Mouse (Mus musculus) liver, adult 2 months (tissue): ENCODE data around the gene Pom121l2.

Experiments
- CTCF ChIP-seq: fragments of 200-500 bp; IDR thresholded peaks from 2 replicates; pipeline ENCODE4 v1.5.1; 2011; ENCODE audit warnings: low read depth, low read length, control low read depth
- POLR2A ChIP-seq: fragments of 200-500 bp; IDR thresholded peaks from 2 replicates; pipeline ENCODE4 v1.6.1; 2011; ENCODE audit warnings: low read length, control low read depth; ENCODE audit not compliant: insufficient read depth; ENCODE audit errors: extremely low read depth

DNA sequence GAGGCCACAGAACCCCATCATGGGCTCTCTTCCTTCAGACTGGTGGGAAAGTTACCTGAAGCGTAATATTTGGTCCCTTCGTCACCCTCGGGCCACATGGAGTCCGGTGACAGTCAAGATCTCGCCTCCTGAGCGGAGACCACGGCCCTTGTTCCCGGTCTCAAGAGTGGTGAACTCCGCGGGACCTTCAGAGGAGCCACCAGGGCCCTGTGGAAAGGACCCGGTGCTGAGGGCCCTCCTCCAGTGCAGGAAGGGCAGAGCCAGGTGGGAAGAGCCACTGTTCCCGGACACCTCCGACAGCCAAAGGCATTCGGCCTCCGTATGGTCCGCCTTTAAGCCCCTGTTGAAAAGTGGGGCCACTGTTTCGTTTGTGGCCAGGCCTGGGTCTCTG lies 804 bp downstream of the Pom121l2 start:
- TF ChIP-seq CTCF (no peak), POLR2A (no peak)
